ENCODE assay signal across 10 mouse cellular contexts in the genomic region with DNA sequence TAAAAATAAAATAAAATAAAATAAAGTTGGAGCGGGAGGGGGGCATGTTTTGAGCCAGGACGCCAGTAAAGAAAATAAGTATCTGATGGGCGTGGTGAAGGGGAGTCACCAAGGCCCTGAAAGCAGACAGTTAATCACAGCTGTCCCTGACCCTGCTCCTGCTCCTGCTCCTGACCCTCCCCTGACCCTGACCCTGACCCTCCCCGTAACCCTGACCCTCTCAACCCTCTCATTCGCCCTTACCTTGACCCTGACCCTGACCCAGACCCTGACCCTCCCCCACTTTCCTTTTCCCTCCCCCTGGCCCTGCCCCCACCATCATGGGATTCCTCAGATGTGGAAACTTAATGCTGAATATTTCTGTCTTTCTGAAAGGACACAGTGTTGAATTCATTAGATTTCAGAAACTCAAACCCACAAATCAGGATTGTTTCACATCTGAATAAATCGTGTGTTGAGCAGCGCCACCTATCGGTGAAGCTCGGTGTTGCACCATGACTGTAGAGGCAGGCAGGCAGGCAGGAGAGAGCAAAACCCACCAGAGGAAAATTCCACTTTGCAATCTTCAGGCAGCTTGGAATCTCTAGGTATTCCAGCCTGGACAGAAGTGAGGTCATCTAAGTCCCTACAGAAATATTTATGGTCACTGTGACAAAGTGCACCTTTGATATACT.
DNase-seq lines count a peak whose midpoint lies in the region; ATAC-seq and TF ChIP-seq lines count a peak whose summit lies in the region.
"Had no signal": no experiment of that assay in that cellular context is flagged by ENCODE, and none has a peak within 500 bp of the region (broad histone marks: within the 10 kb centered on the region; RNA-seq: fewer than 3 reads in every experiment).

No protein-coding gene starts in this region.

- TF ChIP-seq CTCF in bone marrow, adult 2 months (IDR thresholded peaks at IDR 0.05; ENCODE audit: control insufficient read depth, insufficient read depth, low read length), result peak; percentile 78
- peak; percentile 87 for TF ChIP-seq CTCF in liver, adult 2 months (IDR thresholded peaks at IDR 0.05; ENCODE audit: low read depth, low read length)

- no peaks in the 10 kb centered on the region for H3K27me3 ChIP-seq in hindbrain, embryonic 14.5 days (ENCODE audit: control insufficient read depth, insufficient read depth, low read length)
- no peaks in the 10 kb centered on the region for H3K27me3 ChIP-seq in hindbrain, embryonic 13.5 days
- H3K27me3 ChIP-seq in forebrain, embryonic 14.5 days (replicated peaks; ENCODE audit: control insufficient read depth, insufficient read depth, low read length), result no peaks in the 10 kb centered on the region
- H3K27me3 ChIP-seq in liver, adult 2 months (ENCODE audit: control insufficient read depth, insufficient read depth, low read length), result no peaks in the 10 kb centered on the region
- H3K27me3 ChIP-seq: embryonic facial prominence, embryonic 13.5 days; neural tube, embryonic 13.5 days had no signal

- H3K4me3 ChIP-seq in hindbrain, embryonic 14.5 days (replicated peaks; ENCODE audit: low read length), result no peak overlapping the region
- no peak overlapping the region for H3K4me3 ChIP-seq in hindbrain, embryonic 13.5 days
- no peak overlapping the region for H3K4me3 ChIP-seq in bone marrow, adult 2 months (replicated peaks; ENCODE audit: control insufficient read depth, low read depth, low read length)
- H3K4me3 ChIP-seq in forebrain, embryonic 14.5 days (ENCODE audit: low read depth, low read length), result no peak overlapping the region
- H3K4me3 ChIP-seq in liver, adult 2 months (ENCODE audit: insufficient read depth, low read depth, low read length), result no peak overlapping the region
- H3K4me3 ChIP-seq: embryonic facial prominence, embryonic 13.5 days; neural tube, embryonic 13.5 days had no signal

- H3K4me2 ChIP-seq in hindbrain, embryonic 14.5 days (replicated peaks), result no peak overlapping the region
- H3K4me2 ChIP-seq in hindbrain, embryonic 13.5 days, result no peak overlapping the region
- no peak overlapping the region for H3K4me2 ChIP-seq in forebrain, embryonic 14.5 days (ENCODE audit: low read length)
- H3K4me2 ChIP-seq: embryonic facial prominence, embryonic 13.5 days; neural tube, embryonic 13.5 days had no signal

- H3K36me3 ChIP-seq in hindbrain, embryonic 14.5 days (replicated peaks; ENCODE audit: control insufficient read depth, insufficient read depth), result no peaks in the 10 kb centered on the region
- H3K36me3 ChIP-seq in hindbrain, embryonic 13.5 days, result no peaks in the 10 kb centered on the region
- no peaks in the 10 kb centered on the region for H3K36me3 ChIP-seq in forebrain, embryonic 14.5 days (ENCODE audit: control insufficient read depth, insufficient read depth, low read length)
- H3K36me3 ChIP-seq in liver, adult 2 months (ENCODE audit: control insufficient read depth, insufficient read depth, low read length), result no peaks in the 10 kb centered on the region
- H3K36me3 ChIP-seq: neural tube, embryonic 13.5 days had no signal

- no peak overlapping the region for H3K27ac ChIP-seq in hindbrain, embryonic 14.5 days
- no peak overlapping the region for H3K27ac ChIP-seq in hindbrain, embryonic 13.5 days
- no peak overlapping the region for H3K27ac ChIP-seq in bone marrow, adult 2 months (ENCODE audit: control insufficient read depth, insufficient read depth, low read depth, low read length, poor library complexity)
- no peak overlapping the region for H3K27ac ChIP-seq in forebrain, embryonic 14.5 days (ENCODE audit: low read depth, low read length)
- no peak overlapping the region for H3K27ac ChIP-seq in liver, adult 2 months (replicated peaks; ENCODE audit: insufficient read depth, low read depth, low read length)
- H3K27ac ChIP-seq: embryonic facial prominence, embryonic 13.5 days; neural tube, embryonic 13.5 days had no signal

- no peaks in the 10 kb centered on the region for H3K9me3 ChIP-seq in hindbrain, embryonic 14.5 days (ENCODE audit: control insufficient read depth, low read length)
- no peaks in the 10 kb centered on the region for H3K9me3 ChIP-seq in hindbrain, embryonic 13.5 days
- H3K9me3 ChIP-seq in forebrain, embryonic 14.5 days (replicated peaks; ENCODE audit: control insufficient read depth, low read length), result no peaks in the 10 kb centered on the region; the same call in 1 of the 2 replicates

- no peak overlapping the region for H3K9ac ChIP-seq in hindbrain, embryonic 14.5 days
- no peak overlapping the region for H3K9ac ChIP-seq in hindbrain, embryonic 13.5 days
- no peak overlapping the region for H3K9ac ChIP-seq in forebrain, embryonic 14.5 days (ENCODE audit: low read length)
- H3K9ac ChIP-seq in liver, adult 2 months (ENCODE audit: low read depth, low read length), result no peak overlapping the region
- H3K9ac ChIP-seq: embryonic facial prominence, embryonic 13.5 days; neural tube, embryonic 13.5 days had no signal

- H3K4me1 ChIP-seq in hindbrain, embryonic 14.5 days (replicated peaks; ENCODE audit: control insufficient read depth, insufficient read depth, low read length), result no peaks in the 10 kb centered on the region
- H3K4me1 ChIP-seq in hindbrain, embryonic 13.5 days (replicated peaks), result no peaks in the 10 kb centered on the region
- no peaks in the 10 kb centered on the region for H3K4me1 ChIP-seq in bone marrow, adult 2 months (ENCODE audit: control insufficient read depth, insufficient read depth, low read length)
- H3K4me1 ChIP-seq in forebrain, embryonic 14.5 days (ENCODE audit: control insufficient read depth, insufficient read depth, low read length), result no peaks in the 10 kb centered on the region
- peaks cover 6% of the 10 kb centered on the region for H3K4me1 ChIP-seq in liver, adult 2 months (ENCODE audit: control insufficient read depth, insufficient read depth, low read length)
- H3K4me1 ChIP-seq: neural tube, embryonic 13.5 days had no signal

- ATAC-seq in hindbrain, embryonic 14.5 days (ENCODE audit: low FRiP score), result no peak
- ATAC-seq in hindbrain, embryonic 13.5 days (ENCODE audit: low FRiP score), result no peak
- peak; percentile 29 for ATAC-seq in forebrain, embryonic 14.5 days

- no peak for TF ChIP-seq POLR2A in bone marrow, adult 2 months (IDR thresholded peaks at IDR 0.05; ENCODE audit: borderline replicate concordance, control insufficient read depth, low read depth, low read length)
- TF ChIP-seq POLR2A in liver, adult 2 months (IDR thresholded peaks at IDR 0.05; ENCODE audit: extremely low read depth, insufficient read depth, low read length), result no peak

- WGBS in hindbrain, embryonic 14.5 days, result 55% methylated on average over 9 of the region's 9 CpGs
- WGBS in hindbrain, embryonic 13.5 days, result 54% methylated on average over 9 of the region's 9 CpGs
- WGBS in bone marrow, adult 2 months, result 46% methylated on average over 9 of the region's 9 CpGs
- 52% methylated on average over 9 of the region's 9 CpGs for WGBS in forebrain, embryonic 14.5 days
- WGBS in liver, adult 2 months, result 50% methylated on average over 9 of the region's 9 CpGs

- DNase-seq in hindbrain, embryonic 14.5 days (ENCODE audit: low spot score), result peak; percentile 90
- peak; percentile 84 for DNase-seq in forebrain, embryonic 14.5 days (ENCODE audit: low spot score)
- peak; percentile 80 for DNase-seq in kidney, adult 9 months
- peak; percentile 19 for DNase-seq in liver, adult 2 months (ENCODE audit: extremely low read depth, low read depth, low spot score)
- peak; percentile 84 for DNase-seq in retina, embryonic 14.5 days (ENCODE audit: low spot score)
- peak; percentile 65 for DNase-seq in thymus, postnatal 14 days

- H3K79me2 ChIP-seq in liver, adult 2 months (ENCODE audit: control insufficient read depth, insufficient read depth, low read length), result no peaks in the 10 kb centered on the region

Comparison
In these comparisons a context has a peak if more than half of its experiments do, and no peak if none do; other contexts are left out.
1. DNase-seq: peak in every context shown above with its lines; median percentile 90 in hindbrain, embryonic 14.5 days; 84 in forebrain, embryonic 14.5 days; 84 in retina, embryonic 14.5 days; 80 in kidney, adult 9 months; 65 in thymus, postnatal 14 days; 19 in liver, adult 2 months.